Comparison of ENCODE assay signal across 10 mouse cellular contexts in genomic region chr12:98280530-98280929, GRCm38 (mm10). TPM values are rescaled to one million over a fixed set of nuclear protein-coding genes. Genes with fewer than 3 reads are reported as not detected.
A peak's percentile ranks its signal among the peaks of the same experiment; 100 is the strongest.
DNase-seq lines count a peak whose midpoint lies in the region; ATAC-seq and TF ChIP-seq lines count a peak whose summit lies in the region.
"Had no signal": no experiment of that assay in that cellular context is flagged by ENCODE, and none has a peak within 500 bp of the region (broad histone marks: within the 10 kb centered on the region; RNA-seq: fewer than 3 reads in every experiment).

No protein-coding gene starts in this region.

- H3K36me3 ChIP-seq in kidney, adult 2 months (ENCODE audit: control insufficient read depth, insufficient read depth, low read length): no peaks in the 10 kb centered on the region
- no peaks in the 10 kb centered on the region for H3K36me3 ChIP-seq in kidney, embryonic 15.5 days
- no peaks in the 10 kb centered on the region for H3K36me3 ChIP-seq in heart, postnatal 0 days (replicated peaks; ENCODE audit: control insufficient read depth, insufficient read depth, low read length)
- H3K36me3 ChIP-seq in midbrain, embryonic 11.5 days (ENCODE audit: control insufficient read depth, insufficient read depth, low read length): no peaks in the 10 kb centered on the region
- H3K36me3 ChIP-seq: embryonic facial prominence, embryonic 15.5 days; midbrain, embryonic 12.5 days had no signal

- WGBS in kidney, adult 2 months: 29% methylated on average over 5 of the region's 5 CpGs
- 35% methylated on average over 5 of the region's 5 CpGs for WGBS in kidney, embryonic 15.5 days
- WGBS in heart, postnatal 0 days: 29% methylated on average over 5 of the region's 5 CpGs
- 32% methylated on average over 5 of the region's 5 CpGs for WGBS in midbrain, embryonic 11.5 days

- H3K4me1 ChIP-seq in kidney, adult 2 months (ENCODE audit: control insufficient read depth, insufficient read depth, low read length): no peaks in the 10 kb centered on the region
- H3K4me1 ChIP-seq in kidney, embryonic 15.5 days: no peaks in the 10 kb centered on the region
- H3K4me1 ChIP-seq in heart, postnatal 0 days (ENCODE audit: control insufficient read depth, insufficient read depth): no peaks in the 10 kb centered on the region
- no peaks in the 10 kb centered on the region; the same call in 1 of the 2 replicates for H3K4me1 ChIP-seq in midbrain, embryonic 11.5 days (ENCODE audit: control insufficient read depth, insufficient read depth, low read length)
- H3K4me1 ChIP-seq: midbrain, embryonic 12.5 days had no signal

- H3K9me3 ChIP-seq in kidney, embryonic 15.5 days (replicated peaks): no peaks in the 10 kb centered on the region
- H3K9me3 ChIP-seq in heart, postnatal 0 days (replicated peaks; ENCODE audit: control insufficient read depth, low read length): no peaks in the 10 kb centered on the region
- H3K9me3 ChIP-seq in midbrain, embryonic 11.5 days (ENCODE audit: control insufficient read depth, low read length): no peaks in the 10 kb centered on the region
- H3K9me3 ChIP-seq: embryonic facial prominence, embryonic 15.5 days; midbrain, embryonic 12.5 days had no signal

- no peak overlapping the region for H3K4me3 ChIP-seq in kidney, adult 2 months (ENCODE audit: insufficient read depth, low read depth, low read length)
- H3K4me3 ChIP-seq in kidney, embryonic 15.5 days (replicated peaks): no peak overlapping the region
- H3K4me3 ChIP-seq in heart, postnatal 0 days (ENCODE audit: low read depth, low read length): no peak overlapping the region
- H3K4me3 ChIP-seq in midbrain, embryonic 11.5 days (ENCODE audit: low read depth, low read length): no peak overlapping the region
- H3K4me3 ChIP-seq: embryonic facial prominence, embryonic 15.5 days; midbrain, embryonic 12.5 days had no signal

- peak; percentile 69 for TF ChIP-seq CTCF in kidney, adult 2 months (conservative IDR thresholded peaks at IDR 0.05; ENCODE audit: insufficient read depth, insufficient read length, low read depth, low read length)
- TF ChIP-seq CTCF in heart, postnatal 0 days (IDR thresholded peaks at IDR 0.05; ENCODE audit: low read depth): peak; percentile 85

- TF ChIP-seq EP300 in heart, postnatal 0 days (IDR thresholded peaks at IDR 0.05; ENCODE audit: low read depth): no peak

- no peaks in the 10 kb centered on the region for H3K27me3 ChIP-seq in kidney, adult 2 months (replicated peaks; ENCODE audit: control insufficient read depth, insufficient read depth, low read length)
- no peaks in the 10 kb centered on the region for H3K27me3 ChIP-seq in kidney, embryonic 15.5 days
- H3K27me3 ChIP-seq in heart, postnatal 0 days (ENCODE audit: control insufficient read depth, insufficient read depth, low read length): no peaks in the 10 kb centered on the region
- no peaks in the 10 kb centered on the region for H3K27me3 ChIP-seq in midbrain, embryonic 11.5 days (ENCODE audit: control insufficient read depth, insufficient read depth, low read length)
- H3K27me3 ChIP-seq: embryonic facial prominence, embryonic 15.5 days; midbrain, embryonic 12.5 days had no signal

- peak; percentile 55 for DNase-seq in kidney, adult 2 months
- peak; percentile 57 for DNase-seq in T-cell, adult 2 months (ENCODE audit: low spot score)
- DNase-seq in heart, postnatal 0 days (ENCODE audit: low spot score): peak; percentile 49
- DNase-seq in layer of hippocampus, postnatal 25 days (ENCODE audit: extremely low spot score in 1 of 2, low spot score in 1 of 2): peak; percentile 51 to 73
- peak; percentile 91 for DNase-seq in midbrain, embryonic 11.5 days (ENCODE audit: low spot score, missing footprints)
- peak; percentile 67 for DNase-seq in thymus, postnatal 0 days (ENCODE audit: low spot score)

- H3K27ac ChIP-seq in kidney, adult 2 months (ENCODE audit: insufficient read depth, low read depth, low read length): no peak overlapping the region
- no peak overlapping the region for H3K27ac ChIP-seq in kidney, embryonic 15.5 days
- H3K27ac ChIP-seq in heart, postnatal 0 days (ENCODE audit: low read depth): no peak overlapping the region
- H3K27ac ChIP-seq in midbrain, embryonic 11.5 days (ENCODE audit: low read depth, low read length): no peak overlapping the region
- H3K27ac ChIP-seq: embryonic facial prominence, embryonic 15.5 days; midbrain, embryonic 12.5 days had no signal

- H3K4me2 ChIP-seq in kidney, embryonic 15.5 days: no peak overlapping the region
- H3K4me2 ChIP-seq in heart, postnatal 0 days (ENCODE audit: low read depth, low read length): no peak overlapping the region
- H3K4me2 ChIP-seq in midbrain, embryonic 11.5 days: no peak overlapping the region
- H3K4me2 ChIP-seq: embryonic facial prominence, embryonic 15.5 days; midbrain, embryonic 12.5 days had no signal

- no peak for ATAC-seq in kidney, embryonic 15.5 days (replicated peaks; ENCODE audit: low FRiP score)
- ATAC-seq in common myeloid progenitor, adult 5-6 weeks (replicated peaks; ENCODE audit: low read depth, poor library complexity, severe bottlenecking): peak; percentile 88
- ATAC-seq in heart, postnatal 0 days (ENCODE audit: insufficient read depth, low read depth): no peak
- peak; percentile 42; the same call in 1 of the 2 replicates for ATAC-seq in midbrain, embryonic 11.5 days (ENCODE audit: low FRiP score)

- no peak for TF ChIP-seq POLR2A in kidney, adult 2 months (IDR thresholded peaks at IDR 0.05; ENCODE audit: low read depth, low read length)

- no peak overlapping the region for H3K9ac ChIP-seq in kidney, embryonic 15.5 days
- no peak overlapping the region for H3K9ac ChIP-seq in heart, postnatal 0 days (replicated peaks; ENCODE audit: low read depth, low read length)
- no peak overlapping the region for H3K9ac ChIP-seq in midbrain, embryonic 11.5 days (ENCODE audit: low read length)
- H3K9ac ChIP-seq: embryonic facial prominence, embryonic 15.5 days; midbrain, embryonic 12.5 days had no signal

RNA-seq across cellular contexts. Expression of gene Gpr65, which starts 12.1 kb away (rescaled TPM):
- 0.72 and 1.3 TPM in 2 replicates for polyA plus RNA-seq in kidney, adult 2 months (2012; rRNA removed)
- 1.2 and 1.6 TPM in 2 replicates for polyA plus RNA-seq in kidney, embryonic 15.5 days (2015; fragmentation: Nextera tagmentation; extraction: Ambion mirVana)
- total RNA-seq in common myeloid progenitor, adult 5-6 weeks (2017): 19.0 and 19.4 TPM in 2 replicates
- 0.15 and 1.1 TPM in 2 replicates for total RNA-seq in heart, postnatal 0 days (2014; rRNA removed; ENCODE audit: low replicate concordance)
- polyA plus RNA-seq in heart, postnatal 0 days (2015; fragmentation: Nextera tagmentation; extraction: Ambion mirVana): 0.85 and 0.92 TPM in 2 replicates
- not detected for total RNA-seq in layer of hippocampus, postnatal 25 days (2021)
- polyA plus RNA-seq in midbrain, embryonic 11.5 days (2014; fragmentation: Nextera tagmentation; extraction: Ambion mirVana): 0.57 and 0.82 TPM in 2 replicates
- 25.3 and 26.3 TPM in 2 replicates for polyA plus RNA-seq in thymus, postnatal 0 days (2015; fragmentation: Nextera tagmentation; extraction: Ambion mirVana)

RNA-seq across cellular contexts. Expression of gene Galc, which starts 21.3 kb away (rescaled TPM):
- polyA plus RNA-seq in kidney, adult 2 months (2012; rRNA removed): 66.8 and 69.8 TPM in 2 replicates
- 13.4 and 13.5 TPM in 2 replicates for polyA plus RNA-seq in kidney, embryonic 15.5 days (2015; fragmentation: Nextera tagmentation; extraction: Ambion mirVana)
- total RNA-seq in common myeloid progenitor, adult 5-6 weeks (2017): 5.1 and 6.3 TPM in 2 replicates
- 10.5 and 10.9 TPM in 2 replicates for total RNA-seq in heart, postnatal 0 days (2014; rRNA removed; ENCODE audit: low replicate concordance)
- 4.2 and 4.3 TPM in 2 replicates for polyA plus RNA-seq in heart, postnatal 0 days (2015; fragmentation: Nextera tagmentation; extraction: Ambion mirVana)
- total RNA-seq in layer of hippocampus, postnatal 25 days (2021): 10 to 100 TPM; 20.5 to 23.9 TPM
- polyA plus RNA-seq in midbrain, embryonic 11.5 days (2014; fragmentation: Nextera tagmentation; extraction: Ambion mirVana): 14.3 and 14.7 TPM in 2 replicates
- 2.9 and 3.4 TPM in 2 replicates for polyA plus RNA-seq in thymus, postnatal 0 days (2015; fragmentation: Nextera tagmentation; extraction: Ambion mirVana)

Comparison
In these comparisons a context has a peak if more than half of its experiments do, and no peak if none do; other contexts are left out.
1. ATAC-seq: peak in common myeloid progenitor, adult 5-6 weeks (single experiment) and midbrain, embryonic 11.5 days (single experiment); none in kidney, embryonic 15.5 days (single experiment) and heart, postnatal 0 days (single experiment).
2. RNA of gene Gpr65, which starts 12.1 kb away (polyA plus RNA-seq): 25.3 to 26.3 TPM in thymus, postnatal 0 days; 1.2 to 1.6 TPM in kidney, embryonic 15.5 days, 0.72 to 1.3 TPM in kidney, adult 2 months, 0.85 to 0.92 TPM in heart, postnatal 0 days and 0.57 to 0.82 TPM in midbrain, embryonic 11.5 days; every median in the first group is over 10 times any median in the second.
3. Peak in every context shown above with its lines, with median percentiles within 50 percentile points of each other: DNase-seq.